Mouse (Mus musculus): ENCODE measurements at regions not wholly inside any gene's neighbourhood (a gene's known extent, or its start where the extent isn't known, plus 50 kb on each side); places are given as distances from the start of the nearest gene placed in this dataset.

- Histone ChIP-seq H3K4me1 (ENCODE audit: control insufficient read depth, insufficient read depth, low read length) (no peaks in the 10 kb centered on the region), H3K4me3 (replicated peaks; ENCODE audit: control insufficient read depth, low read depth, low read length) (no peak overlapping the region), H3K27ac (ENCODE audit: control insufficient read depth, insufficient read depth, low read depth, low read length, poor library complexity) (no peak overlapping the region)
- TF ChIP-seq POLR2A (IDR thresholded peaks at IDR 0.05; ENCODE audit: borderline replicate concordance, control insufficient read depth, low read depth, low read length) (no peak), CTCF (IDR thresholded peaks at IDR 0.05; ENCODE audit: control insufficient read depth, insufficient read depth, low read length) (no peak)
Measured at GRCm38 (mm10) chrX:167037971-167038370, 171.1 kb downstream of the Tmsb4x start.

GRCm38 (mm10) chrX:167036355-167036754, 172.8 kb downstream of the Tmsb4x start:
- TF ChIP-seq POLR2A (IDR thresholded peaks at IDR 0.05; ENCODE audit: borderline replicate concordance, control insufficient read depth, low read depth, low read length) (no peak), CTCF (IDR thresholded peaks at IDR 0.05; ENCODE audit: control insufficient read depth, insufficient read depth, low read length) (no peak)
- Histone ChIP-seq H3K4me3 (replicated peaks; ENCODE audit: control insufficient read depth, low read depth, low read length) (no peak overlapping the region), H3K27ac (ENCODE audit: control insufficient read depth, insufficient read depth, low read depth, low read length, poor library complexity) (no peak overlapping the region), H3K4me1 (ENCODE audit: control insufficient read depth, insufficient read depth, low read length) (no peaks in the 10 kb centered on the region)
- 19% methylated on average over 1 of the region's 1 CpGs for WGBS

- Histone ChIP-seq H3K27ac (ENCODE audit: control insufficient read depth, insufficient read depth, low read depth, low read length, poor library complexity) (no peak overlapping the region), H3K4me3 (replicated peaks; ENCODE audit: control insufficient read depth, low read depth, low read length) (no peak overlapping the region), H3K4me1 (ENCODE audit: control insufficient read depth, insufficient read depth, low read length) (no peaks in the 10 kb centered on the region)
- no peak for TF ChIP-seq POLR2A (IDR thresholded peaks at IDR 0.05; ENCODE audit: borderline replicate concordance, control insufficient read depth, low read depth, low read length)
- TF ChIP-seq CTCF (IDR thresholded peaks at IDR 0.05; ENCODE audit: control insufficient read depth, insufficient read depth, low read length): no peak
Measured at GRCm38 (mm10) chrX:167035639-167036038, 173.5 kb downstream of the Tmsb4x start.

- H3K4me3 ChIP-seq (replicated peaks; ENCODE audit: control insufficient read depth, low read depth, low read length): no peak overlapping the region
- H3K27ac ChIP-seq (ENCODE audit: control insufficient read depth, insufficient read depth, low read depth, low read length, poor library complexity): no peak overlapping the region
- H3K4me1 ChIP-seq (ENCODE audit: control insufficient read depth, insufficient read depth, low read length): no peaks in the 10 kb centered on the region
- TF ChIP-seq CTCF (IDR thresholded peaks at IDR 0.05; ENCODE audit: control insufficient read depth, insufficient read depth, low read length): no peak
- no peak for TF ChIP-seq POLR2A (IDR thresholded peaks at IDR 0.05; ENCODE audit: borderline replicate concordance, control insufficient read depth, low read depth, low read length)
- 92% methylated on average over 2 of the region's 2 CpGs for WGBS
Measured at GRCm38 (mm10) chrX:167033091-167033490, 176.0 kb downstream of the Tmsb4x start.

- H3K27ac ChIP-seq (ENCODE audit: control insufficient read depth, insufficient read depth, low read depth, low read length, poor library complexity): no peak overlapping the region
- WGBS: 16% methylated on average over 3 of the region's 3 CpGs
- H3K4me1 ChIP-seq (ENCODE audit: control insufficient read depth, insufficient read depth, low read length): no peaks in the 10 kb centered on the region
- TF ChIP-seq CTCF (IDR thresholded peaks at IDR 0.05; ENCODE audit: control insufficient read depth, insufficient read depth, low read length) (no peak), POLR2A (IDR thresholded peaks at IDR 0.05; ENCODE audit: borderline replicate concordance, control insufficient read depth, low read depth, low read length) (no peak)
- no peak overlapping the region for H3K4me3 ChIP-seq (replicated peaks; ENCODE audit: control insufficient read depth, low read depth, low read length)
Measured at GRCm38 (mm10) chrX:167032586-167032985, 176.5 kb downstream of the Tmsb4x start.

GRCm38 (mm10) chrX:167031543-167031942, 177.6 kb downstream of the Tmsb4x start:
- no peak overlapping the region for H3K4me3 ChIP-seq (replicated peaks; ENCODE audit: control insufficient read depth, low read depth, low read length)

GRCm38 (mm10) chrX:167015602-167016001, 193.5 kb downstream of the Tmsb4x start:
- TF ChIP-seq CTCF (IDR thresholded peaks at IDR 0.05; ENCODE audit: control insufficient read depth, insufficient read depth, low read length) (no peak), POLR2A (IDR thresholded peaks at IDR 0.05; ENCODE audit: borderline replicate concordance, control insufficient read depth, low read depth, low read length) (no peak)
- Histone ChIP-seq H3K4me1 (ENCODE audit: control insufficient read depth, insufficient read depth, low read length) (no peaks in the 10 kb centered on the region), H3K4me3 (replicated peaks; ENCODE audit: control insufficient read depth, low read depth, low read length) (no peak overlapping the region), H3K27ac (ENCODE audit: control insufficient read depth, insufficient read depth, low read depth, low read length, poor library complexity) (no peak overlapping the region)
- WGBS: 53% methylated on average over 2 of the region's 2 CpGs

More at GRCm38 (mm10) chrX:167031543-167031942, 177.6 kb downstream of the Tmsb4x start:
- H3K27ac ChIP-seq (ENCODE audit: control insufficient read depth, insufficient read depth, low read depth, low read length, poor library complexity): no peak overlapping the region
- 81% methylated on average over 2 of the region's 2 CpGs for WGBS
- TF ChIP-seq POLR2A (IDR thresholded peaks at IDR 0.05; ENCODE audit: borderline replicate concordance, control insufficient read depth, low read depth, low read length): no peak
- no peak for TF ChIP-seq CTCF (IDR thresholded peaks at IDR 0.05; ENCODE audit: control insufficient read depth, insufficient read depth, low read length)
- H3K4me1 ChIP-seq (ENCODE audit: control insufficient read depth, insufficient read depth, low read length): no peaks in the 10 kb centered on the region

GRCm38 (mm10) chrX:167014322-167014721, 194.8 kb downstream of the Tmsb4x start:
- Histone ChIP-seq H3K4me1 (ENCODE audit: control insufficient read depth, insufficient read depth, low read length) (no peaks in the 10 kb centered on the region), H3K27ac (ENCODE audit: control insufficient read depth, insufficient read depth, low read depth, low read length, poor library complexity) (no peak overlapping the region), H3K4me3 (replicated peaks; ENCODE audit: control insufficient read depth, low read depth, low read length) (no peak overlapping the region)
- TF ChIP-seq CTCF (IDR thresholded peaks at IDR 0.05; ENCODE audit: control insufficient read depth, insufficient read depth, low read length) (no peak), POLR2A (IDR thresholded peaks at IDR 0.05; ENCODE audit: borderline replicate concordance, control insufficient read depth, low read depth, low read length) (no peak)
- 67% methylated on average over 2 of the region's 2 CpGs for WGBS

- Histone ChIP-seq H3K4me1 (ENCODE audit: control insufficient read depth, insufficient read depth, low read length) (no peaks in the 10 kb centered on the region), H3K27ac (ENCODE audit: control insufficient read depth, insufficient read depth, low read depth, low read length, poor library complexity) (no peak overlapping the region), H3K4me3 (replicated peaks; ENCODE audit: control insufficient read depth, low read depth, low read length) (no peak overlapping the region)
- TF ChIP-seq CTCF (IDR thresholded peaks at IDR 0.05; ENCODE audit: control insufficient read depth, insufficient read depth, low read length): no peak
- TF ChIP-seq POLR2A (IDR thresholded peaks at IDR 0.05; ENCODE audit: borderline replicate concordance, control insufficient read depth, low read depth, low read length): no peak
- 63% methylated on average over 4 of the region's 4 CpGs for WGBS
Measured at GRCm38 (mm10) chrX:167012891-167013290, 196.2 kb downstream of the Tmsb4x start.
